14 mouse cellular contexts compared by ENCODE assay signal in the genomic region with DNA sequence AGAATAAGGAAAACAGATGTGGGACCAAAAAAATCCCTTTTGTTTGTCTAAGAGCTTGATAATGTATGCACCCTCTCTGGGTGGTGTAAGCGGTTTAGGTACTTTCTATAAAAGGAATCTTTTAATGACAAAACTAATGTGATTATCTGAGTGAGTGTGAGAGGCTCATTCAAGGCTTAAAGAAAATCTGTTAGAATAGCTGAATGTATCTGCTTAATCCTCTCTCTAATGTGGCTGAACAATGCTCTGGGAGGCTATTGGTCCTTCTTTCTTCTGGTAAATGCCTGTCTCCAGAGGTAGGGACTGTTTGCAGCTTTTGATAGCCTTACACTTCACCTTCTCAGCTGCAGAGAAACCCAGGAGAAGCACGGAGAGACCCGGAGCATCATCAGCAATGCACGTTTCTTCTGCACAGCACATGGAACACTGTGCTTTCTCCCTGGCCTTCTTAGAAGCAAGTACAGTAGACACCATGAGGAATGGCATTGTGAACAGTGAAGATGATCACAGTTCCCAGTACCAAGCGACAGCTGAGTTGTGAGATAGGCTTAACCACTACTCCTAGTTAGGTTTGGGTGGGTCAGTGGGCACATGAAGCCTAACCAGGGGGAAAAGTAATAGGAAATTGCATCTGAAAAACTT. TPM values are rescaled to one million over a fixed set of nuclear protein-coding genes. Genes with fewer than 3 reads are reported as not detected.
"Had no signal": no experiment of that assay in that cellular context is flagged by ENCODE, and none has a peak within 500 bp of the region (broad histone marks: within the 10 kb centered on the region; RNA-seq: fewer than 3 reads in every experiment).

No protein-coding gene starts in this region.

- H3K4me2 ChIP-seq: liver, embryonic 11.5 days; lung, embryonic 14.5 days had no signal

- H3K27ac ChIP-seq: kidney, postnatal 0 days; layer of hippocampus, adult 2 months; left cerebral cortex, adult 2 months; liver, embryonic 14.5 days; macrophage had no signal

- ATAC-seq: intestine, postnatal 0 days; liver, postnatal 0 days; lung, postnatal 0 days had no signal

- H3K4me3 ChIP-seq: layer of hippocampus, adult 2 months; left cerebral cortex, adult 2 months had no signal

- DNase-seq: kidney, adult 2 months; kidney, postnatal 25 days; layer of hippocampus, postnatal 36 days; liver, postnatal 0 days; lung, embryonic 14.5 days; thymus, postnatal 25 days had no signal

- H3K9ac ChIP-seq: liver, embryonic 14.5 days; liver, postnatal 0 days; lung, embryonic 14.5 days had no signal

RNA-seq across cellular contexts. Expression of a gene that starts 56.1 kb away (rescaled TPM):
- polyA plus RNA-seq: macrophage had no signal
